Mouse (Mus musculus): Measurements from ENCODE around the gene Ccl8. TPM values are rescaled to one million over a fixed set of nuclear protein-coding genes. Genes with fewer than 3 reads are reported as not detected.

The Ccl8 gene
- polyA plus RNA-seq, 1 experiment from 2014 or later, result not detected

DNA sequence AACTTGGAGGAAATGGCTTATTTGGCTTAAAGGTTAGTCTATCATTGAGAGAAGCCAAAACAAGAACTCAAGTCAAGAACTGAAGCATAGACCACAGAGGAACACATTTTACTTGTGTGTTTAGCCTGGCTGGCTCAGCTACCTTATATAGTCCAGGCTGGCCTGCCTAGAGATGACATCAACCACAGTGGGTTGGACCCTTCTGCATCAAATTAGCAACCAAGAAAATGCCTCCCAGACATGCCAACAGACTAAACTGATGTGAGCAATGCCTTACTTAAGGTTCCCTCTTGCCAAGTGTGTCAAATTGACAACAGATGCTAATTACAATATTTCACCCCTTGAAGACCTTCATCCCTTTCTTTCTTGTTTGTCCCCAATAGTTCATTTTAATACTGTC lies 5.4 kb upstream of the Ccl8 start:
- no peak overlapping the region for H3K4me3 ChIP-seq (ENCODE audit: low read depth, low read length)
- H3K36me3 ChIP-seq (ENCODE audit: control insufficient read depth, insufficient read depth), result no peaks in the 10 kb centered on the region
- H3K9ac ChIP-seq (ENCODE audit: low read depth, low read length), result no peak overlapping the region
- ATAC-seq, result no peak
- TF ChIP-seq CTCF (IDR thresholded peaks at IDR 0.05; ENCODE audit: low read depth), result no peak
- H3K27me3 ChIP-seq (replicated peaks; ENCODE audit: control insufficient read depth, insufficient read depth, low read length), result no peaks in the 10 kb centered on the region
- no peak overlapping the region for H3K27ac ChIP-seq (ENCODE audit: low read depth, low read length)
- no peaks in the 10 kb centered on the region for H3K4me1 ChIP-seq (replicated peaks; ENCODE audit: control insufficient read depth, insufficient read depth, low read length)
- H3K9me3 ChIP-seq (ENCODE audit: control insufficient read depth), result no peaks in the 10 kb centered on the region
- no peak overlapping the region for H3K4me2 ChIP-seq (replicated peaks; ENCODE audit: low read depth)

- Histone ChIP-seq H3K9ac (ENCODE audit: low read depth, low read length) (no peak overlapping the region), H3K27me3 (replicated peaks; ENCODE audit: control insufficient read depth, insufficient read depth, low read length) (no peaks in the 10 kb centered on the region), H3K4me3 (ENCODE audit: low read depth, low read length) (no peak overlapping the region), H3K27ac (ENCODE audit: low read depth, low read length) (no peak overlapping the region), H3K4me1 (replicated peaks; ENCODE audit: control insufficient read depth, insufficient read depth, low read length) (no peaks in the 10 kb centered on the region), H3K9me3 (ENCODE audit: control insufficient read depth) (no peaks in the 10 kb centered on the region), H3K4me2 (replicated peaks; ENCODE audit: low read depth) (no peak overlapping the region), H3K36me3 (ENCODE audit: control insufficient read depth, insufficient read depth) (no peaks in the 10 kb centered on the region)
- ATAC-seq, result no peak
- TF ChIP-seq CTCF (IDR thresholded peaks at IDR 0.05; ENCODE audit: low read depth), result no peak
- WGBS, result 69% methylated on average over 6 of the region's 6 CpGs
Observed at GRCm38 (mm10) chr11:82110372-82111248, 4.4 kb upstream of the Ccl8 start.

DNA sequence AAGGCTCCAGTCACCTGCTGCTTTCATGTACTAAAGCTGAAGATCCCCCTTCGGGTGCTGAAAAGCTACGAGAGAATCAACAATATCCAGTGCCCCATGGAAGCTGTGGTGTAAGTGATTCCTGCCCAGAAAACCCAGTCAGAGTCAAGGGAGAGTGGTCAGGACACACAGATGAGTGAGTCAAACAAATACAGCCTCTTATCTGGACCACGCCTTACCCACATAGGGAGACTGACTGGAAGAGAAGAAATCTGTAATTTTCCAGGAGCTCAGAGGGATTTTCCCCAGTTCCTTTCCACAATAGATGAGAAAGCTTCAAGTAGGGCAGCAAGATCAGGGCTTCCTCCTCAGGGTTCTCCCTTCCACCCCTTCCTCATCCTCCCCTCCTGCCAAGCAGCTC lies 1.1 kb downstream of the Ccl8 start:
- no peak overlapping the region for H3K4me2 ChIP-seq (replicated peaks; ENCODE audit: low read depth)
- no peak overlapping the region for H3K9ac ChIP-seq (ENCODE audit: low read depth, low read length)
- ATAC-seq, result no peak
- WGBS, result 58% methylated on average over 3 of the region's 3 CpGs
- no peak overlapping the region for H3K4me3 ChIP-seq (ENCODE audit: low read depth, low read length)
- H3K27me3 ChIP-seq (replicated peaks; ENCODE audit: control insufficient read depth, insufficient read depth, low read length), result no peaks in the 10 kb centered on the region
- no peak for TF ChIP-seq CTCF (IDR thresholded peaks at IDR 0.05; ENCODE audit: low read depth)
- H3K9me3 ChIP-seq (ENCODE audit: control insufficient read depth), result no peaks in the 10 kb centered on the region
- H3K36me3 ChIP-seq (ENCODE audit: control insufficient read depth, insufficient read depth), result no peaks in the 10 kb centered on the region
- no peak overlapping the region for H3K27ac ChIP-seq (ENCODE audit: low read depth, low read length)
- no peaks in the 10 kb centered on the region for H3K4me1 ChIP-seq (replicated peaks; ENCODE audit: control insufficient read depth, insufficient read depth, low read length)

DNA sequence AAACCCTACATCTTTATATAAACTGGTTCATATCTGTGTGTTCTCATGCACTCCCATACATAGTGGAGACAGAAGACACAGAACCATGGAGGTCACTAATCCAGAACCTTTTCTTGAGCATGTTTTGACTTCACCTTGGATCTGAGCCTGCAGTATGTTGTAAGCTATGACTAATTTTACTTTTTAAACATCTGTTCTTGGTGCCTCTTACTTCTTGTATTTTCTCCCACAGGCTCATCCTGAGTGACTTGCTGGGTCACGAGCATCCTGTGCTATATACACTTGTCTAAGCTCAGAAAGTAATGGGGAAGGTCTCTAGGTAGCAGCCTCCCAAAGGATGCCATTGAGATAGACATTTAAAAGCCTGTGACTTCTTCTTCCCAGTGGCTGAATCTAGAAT lies 18.0 kb downstream of the Ccl8 start:
- Histone ChIP-seq H3K4me1 (replicated peaks; ENCODE audit: control insufficient read depth, insufficient read depth, low read length) (no peaks in the 10 kb centered on the region), H3K4me2 (replicated peaks; ENCODE audit: low read depth) (no peak overlapping the region), H3K9ac (ENCODE audit: low read depth, low read length) (no peak overlapping the region), H3K4me3 (ENCODE audit: low read depth, low read length) (no peak overlapping the region), H3K9me3 (ENCODE audit: control insufficient read depth) (no peaks in the 10 kb centered on the region), H3K27ac (ENCODE audit: low read depth, low read length) (no peak overlapping the region), H3K27me3 (replicated peaks; ENCODE audit: control insufficient read depth, insufficient read depth, low read length) (no peaks in the 10 kb centered on the region), H3K36me3 (ENCODE audit: control insufficient read depth, insufficient read depth) (no peaks in the 10 kb centered on the region)
- WGBS, result 61% methylated on average over 1 of the region's 1 CpGs
- TF ChIP-seq CTCF (IDR thresholded peaks at IDR 0.05; ENCODE audit: low read depth), result no peak
- ATAC-seq, result no peak

GRCm38 (mm10) chr11:82136196-82136595 lies 21.2 kb downstream of the Ccl8 start:
- no peak overlapping the region for H3K27ac ChIP-seq (ENCODE audit: low read depth, low read length)
- no peaks in the 10 kb centered on the region for H3K36me3 ChIP-seq (ENCODE audit: control insufficient read depth, insufficient read depth)
- no peak overlapping the region for H3K4me3 ChIP-seq (ENCODE audit: low read depth, low read length)
- 75% methylated on average over 2 of the region's 2 CpGs for WGBS
- H3K4me1 ChIP-seq (replicated peaks; ENCODE audit: control insufficient read depth, insufficient read depth, low read length), result no peaks in the 10 kb centered on the region
- no peak for TF ChIP-seq CTCF (IDR thresholded peaks at IDR 0.05; ENCODE audit: low read depth)
- H3K4me2 ChIP-seq (replicated peaks; ENCODE audit: low read depth), result no peak overlapping the region
- H3K9ac ChIP-seq (ENCODE audit: low read depth, low read length), result no peak overlapping the region
- no peaks in the 10 kb centered on the region for H3K27me3 ChIP-seq (replicated peaks; ENCODE audit: control insufficient read depth, insufficient read depth, low read length)
- H3K9me3 ChIP-seq (ENCODE audit: control insufficient read depth), result no peaks in the 10 kb centered on the region
- no peak for ATAC-seq

DNA sequence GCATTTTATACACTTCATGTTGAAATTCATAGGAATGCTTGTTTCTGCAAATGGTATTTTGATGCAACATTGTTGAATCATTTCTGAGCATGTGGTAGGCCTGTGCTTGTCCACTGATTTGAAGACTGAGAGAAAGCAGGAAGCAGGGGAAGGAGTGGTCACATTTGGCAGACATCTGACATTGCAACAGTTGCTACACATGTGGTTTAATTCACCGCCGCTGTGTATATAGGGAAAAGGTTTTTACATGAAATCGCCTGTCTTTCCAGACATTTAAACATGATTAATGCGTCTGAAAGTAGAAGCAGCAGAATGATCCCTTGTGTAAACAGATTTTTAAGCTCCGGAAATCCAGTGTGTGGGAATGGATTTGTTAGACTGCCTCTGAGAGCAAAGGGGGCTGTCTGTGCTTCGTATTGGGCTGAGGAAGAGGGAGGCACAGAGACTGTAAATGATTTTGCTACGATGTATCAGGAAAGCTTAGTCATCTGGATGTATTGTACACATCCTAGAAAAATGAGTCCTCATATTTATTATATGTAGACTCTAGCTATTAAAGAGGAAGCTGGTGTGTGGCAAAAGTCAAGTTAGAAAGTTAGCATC lies 24.6 kb downstream of the Ccl8 start:
- Histone ChIP-seq H3K4me3 (ENCODE audit: low read depth, low read length) (no peak overlapping the region), H3K27me3 (replicated peaks; ENCODE audit: control insufficient read depth, insufficient read depth, low read length) (no peaks in the 10 kb centered on the region), H3K27ac (ENCODE audit: low read depth, low read length) (no peak overlapping the region), H3K4me2 (replicated peaks; ENCODE audit: low read depth) (no peak overlapping the region), H3K9me3 (ENCODE audit: control insufficient read depth) (no peaks in the 10 kb centered on the region), H3K4me1 (replicated peaks; ENCODE audit: control insufficient read depth, insufficient read depth, low read length) (no peaks in the 10 kb centered on the region), H3K9ac (ENCODE audit: low read depth, low read length) (no peak overlapping the region), H3K36me3 (ENCODE audit: control insufficient read depth, insufficient read depth) (no peaks in the 10 kb centered on the region)
- TF ChIP-seq CTCF (IDR thresholded peaks at IDR 0.05; ENCODE audit: low read depth), result no peak
- 26% methylated on average over 7 of the region's 7 CpGs for WGBS
- no peak for ATAC-seq
